Mouse (Mus musculus): ENCODE results near the gene Klhdc8a.

Gene Klhdc8a

GRCm38 (mm10) chr1:132291706-132292105 is 6.7 kb upstream of the Klhdc8a start:
- DNase-seq = no peak

GRCm38 (mm10) chr1:132292318-132293129 is 5.9 kb upstream of the Klhdc8a start:
- peak; percentile 45 for DNase-seq

GRCm38 (mm10) chr1:132295506-132295905 is 2.9 kb upstream of the Klhdc8a start:
- no peak for DNase-seq

GRCm38 (mm10) chr1:132296051-132296450 is 2.4 kb upstream of the Klhdc8a start:
- DNase-seq = no peak

DNA sequence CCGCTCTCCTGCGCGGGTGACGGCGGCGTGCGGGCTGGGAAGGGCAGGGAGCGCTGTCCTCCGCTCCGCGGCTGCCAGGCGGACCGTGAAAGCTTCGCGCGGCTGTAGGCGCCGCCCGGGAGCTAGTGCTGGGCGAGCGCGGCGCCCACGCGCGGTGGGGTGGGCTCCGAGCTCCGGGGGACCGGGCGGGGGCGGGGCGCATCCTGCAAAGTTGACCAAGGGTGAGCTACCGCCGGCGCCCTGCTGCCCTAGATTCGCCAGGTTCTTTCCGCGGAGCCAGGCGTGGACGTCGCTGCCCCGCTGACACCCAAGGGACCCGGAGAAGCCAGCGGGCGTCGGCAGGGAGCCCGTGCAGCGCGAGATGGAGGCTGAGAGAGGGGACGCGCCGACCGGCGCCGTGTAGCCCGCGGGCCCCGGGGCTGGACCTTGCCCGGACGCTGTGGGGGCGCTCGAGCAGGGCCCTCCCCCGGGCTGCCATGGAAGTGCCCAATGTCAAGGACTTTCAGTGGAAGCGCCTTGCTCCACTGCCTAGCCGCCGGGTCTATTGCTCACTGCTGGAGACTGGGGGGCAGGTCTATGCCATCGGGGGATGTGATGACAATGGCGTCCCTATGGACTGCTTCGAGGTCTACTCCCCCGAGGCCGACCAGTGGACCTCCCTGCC is 507 bp downstream of the Klhdc8a start:
- DNase-seq = peak; percentile 50

DNA sequence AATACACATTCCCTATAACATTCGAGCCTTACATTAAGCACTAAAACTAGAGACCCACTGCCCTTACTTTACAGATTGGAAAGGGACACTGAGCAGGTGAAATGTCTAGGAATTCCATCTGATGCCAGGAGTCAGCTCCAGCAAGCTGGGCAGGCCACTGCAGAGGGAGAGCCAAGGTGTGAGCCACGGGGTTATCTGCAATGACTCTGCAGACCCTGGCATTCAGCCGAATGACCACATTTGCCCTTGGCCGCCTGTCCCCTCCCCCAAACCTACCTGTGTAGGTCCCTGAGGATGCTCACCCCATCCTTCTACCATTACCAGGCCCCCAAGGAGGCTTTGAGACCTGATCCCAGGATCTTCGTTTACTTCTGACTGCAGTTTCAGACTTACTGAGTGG is 1.3 kb downstream of the Klhdc8a start:
- DNase-seq = no peak

DNA sequence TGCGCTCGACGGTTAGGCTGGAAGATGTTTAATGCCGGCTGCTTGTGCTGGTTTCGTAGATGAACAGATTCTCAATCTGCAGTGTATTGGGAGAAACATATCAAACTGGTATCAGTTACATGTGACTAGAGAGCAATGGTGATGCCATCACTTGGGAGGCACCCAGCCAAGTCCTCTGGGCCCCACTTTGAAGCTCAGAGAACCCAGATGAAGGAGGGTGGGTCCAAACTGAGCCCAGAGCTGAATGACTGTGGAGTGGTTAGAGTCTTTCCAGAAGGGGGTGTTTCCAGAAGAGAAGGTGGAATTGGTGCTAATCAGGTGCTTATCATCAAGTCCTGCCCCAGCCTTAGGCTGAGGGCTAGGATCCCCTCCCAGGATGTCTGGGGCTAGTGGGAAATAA is 2.8 kb downstream of the Klhdc8a start:
- no peak for DNase-seq

DNA sequence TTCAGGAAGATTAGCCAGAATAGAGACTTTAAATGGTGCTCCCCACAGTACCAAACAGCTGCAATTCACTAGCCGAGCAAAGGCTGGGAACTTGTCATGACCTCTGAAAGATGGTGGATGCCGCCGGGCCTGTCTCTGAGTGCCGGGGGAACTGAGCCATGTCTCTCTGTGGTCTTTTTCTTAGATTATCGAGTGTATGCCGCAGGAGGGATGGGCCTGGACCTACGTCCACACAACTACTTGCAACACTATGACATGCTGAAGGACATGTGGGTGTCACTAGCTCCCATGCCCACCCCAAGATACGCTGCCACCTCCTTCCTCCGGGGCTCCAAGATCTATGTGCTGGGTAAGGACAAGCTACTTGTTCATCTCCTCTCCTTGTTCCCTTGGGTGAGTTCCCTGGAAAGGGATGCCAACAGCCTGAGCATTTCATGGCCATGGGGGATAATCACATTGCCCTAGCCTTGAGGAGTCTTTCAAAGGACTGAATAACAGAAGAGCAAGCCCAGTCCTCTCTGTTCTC is 4.0 kb downstream of the Klhdc8a start:
- no peak for DNase-seq

- DNase-seq = no peak
These were observed 6.3 kb downstream of the Klhdc8a start for GRCm38 (mm10) chr1:132304618-132305214.

GRCm38 (mm10) chr1:132306160-132306559 is 7.7 kb downstream of the Klhdc8a start:
- peak; percentile 60 for DNase-seq

GRCm38 (mm10) chr1:132306808-132307207 is 8.4 kb downstream of the Klhdc8a start:
- DNase-seq = no peak

DNA sequence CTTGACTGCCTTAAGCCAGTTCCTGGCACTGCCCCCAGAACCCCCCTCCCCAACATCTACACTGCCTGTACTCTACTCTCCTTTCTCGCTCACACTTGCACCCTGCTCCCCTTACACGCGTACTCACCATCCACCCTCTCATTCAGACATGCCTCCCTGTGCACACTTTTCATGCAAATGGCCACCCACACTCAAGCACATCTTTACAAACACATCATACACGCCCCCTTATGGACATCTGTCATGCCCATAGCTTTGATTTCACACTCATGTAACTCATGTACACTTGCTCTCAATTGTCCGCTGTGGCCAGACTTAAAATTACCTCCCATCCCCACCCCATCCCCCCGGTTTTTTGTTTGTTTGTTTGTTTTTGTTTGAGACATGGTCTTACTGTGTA is 9.5 kb downstream of the Klhdc8a start:
- DNase-seq = no peak

DNA sequence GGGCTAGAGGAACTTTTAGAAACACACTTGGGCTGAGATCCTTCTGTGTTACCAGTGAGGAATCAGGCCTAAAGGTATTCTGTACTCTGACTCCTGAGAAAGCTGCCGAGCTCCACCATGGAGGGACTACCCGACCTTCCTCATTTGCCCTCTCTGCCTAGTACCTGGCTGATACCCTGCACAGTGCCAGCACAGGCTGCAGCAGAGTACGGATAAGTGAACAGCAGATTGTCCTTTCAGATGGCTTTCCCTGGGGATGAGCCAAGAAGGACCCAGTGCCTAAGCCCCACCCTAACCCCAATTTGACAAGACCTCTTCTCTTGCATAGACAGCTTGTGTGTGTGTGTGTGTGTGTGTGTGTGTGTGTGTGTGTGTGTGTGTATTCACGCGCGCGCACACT is 10.2 kb downstream of the Klhdc8a start:
- no peak for DNase-seq

DNA sequence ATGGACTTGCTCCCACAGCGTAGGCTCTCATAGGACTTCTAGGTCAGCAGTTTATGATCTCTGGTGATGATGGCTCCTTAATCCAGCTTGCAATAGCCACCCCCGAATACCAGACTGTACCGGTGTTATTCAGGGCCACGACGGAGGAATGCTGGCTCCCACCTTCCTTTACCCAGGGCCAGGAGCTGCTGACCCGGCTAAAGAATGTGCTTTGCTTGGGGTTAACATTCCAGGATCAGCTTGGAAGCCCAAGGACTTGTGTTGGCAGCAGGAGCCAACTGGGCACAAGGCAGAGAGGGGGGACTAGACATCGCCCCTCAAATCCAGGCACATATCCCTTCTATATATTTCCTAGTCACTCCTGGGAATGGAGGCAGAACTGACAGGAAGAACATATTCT is 12.3 kb downstream of the Klhdc8a start:
- no peak for DNase-seq

GRCm38 (mm10) chr1:132311174-132311859 is 12.9 kb downstream of the Klhdc8a start:
- DNase-seq = no peak

- DNase-seq = no peak
These were observed 13.6 kb downstream of the Klhdc8a start for GRCm38 (mm10) chr1:132312043-132312442.

GRCm38 (mm10) chr1:132312703-132313102 is 14.3 kb downstream of the Klhdc8a start:
- DNase-seq = peak; percentile 30

DNA sequence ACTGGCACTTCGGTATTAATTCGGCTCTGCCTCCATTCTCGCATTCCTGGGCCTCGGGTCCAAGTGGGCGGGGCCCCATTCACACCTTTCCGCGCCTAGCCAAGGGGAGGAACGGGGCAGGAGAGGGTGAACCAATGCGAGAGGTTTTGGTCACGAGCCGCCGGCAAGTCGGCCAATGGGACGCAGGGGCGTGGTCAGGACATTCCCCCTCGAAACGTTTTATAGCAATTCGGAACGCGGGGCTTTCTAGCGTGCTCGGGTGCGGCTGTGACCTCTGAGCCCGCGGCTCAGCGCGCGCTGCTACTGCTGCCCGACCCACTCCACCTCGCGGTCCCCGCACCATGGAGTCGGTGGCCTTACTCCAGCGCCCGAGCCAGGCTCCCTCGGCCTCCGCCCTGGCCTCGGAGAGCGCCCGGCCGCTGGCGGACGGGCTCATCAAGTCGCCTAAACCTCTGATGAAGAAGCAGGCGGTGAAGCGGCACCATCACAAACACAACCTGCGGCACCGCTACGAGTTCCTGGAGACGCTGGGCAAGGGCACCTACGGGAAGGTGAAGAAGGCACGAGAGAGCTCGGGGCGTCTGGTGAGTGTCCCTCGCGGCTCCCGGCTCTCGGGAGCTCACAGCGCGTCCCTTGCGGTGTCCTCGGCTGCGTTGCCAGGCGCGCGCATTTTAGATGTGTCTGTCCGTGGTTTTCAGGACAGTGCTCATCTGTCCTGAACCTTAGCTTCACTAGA is 17.6 kb downstream of the Klhdc8a start, which contains the start of gene Nuak2:
Gene Nuak2, plus strand, starts transcription at position 238 of the 736 bp plus-strand sequence.
- peak; percentile 74 for DNase-seq

DNA sequence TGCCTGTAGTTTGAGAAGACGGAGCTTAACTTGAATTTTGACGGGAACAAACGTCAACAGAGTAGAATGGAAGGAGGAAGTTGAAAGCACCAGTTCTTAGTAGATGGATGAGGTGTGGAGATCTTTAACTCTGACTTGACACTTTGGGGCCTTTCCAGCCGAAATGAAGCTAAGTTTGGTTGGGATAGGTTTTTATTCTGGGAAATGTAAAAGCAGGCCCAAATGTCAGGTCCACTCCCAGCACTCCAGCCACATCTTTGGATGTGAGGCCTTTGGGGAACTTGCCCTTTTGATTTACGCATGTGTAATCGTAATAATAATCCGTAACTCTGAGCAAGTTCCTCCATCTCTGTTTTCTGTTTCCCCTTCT is 18.2 kb downstream of the Klhdc8a start:
- no peak for DNase-seq

GRCm38 (mm10) chr1:132317413-132317812 is 19.0 kb downstream of the Klhdc8a start:
- DNase-seq = no peak

DNA sequence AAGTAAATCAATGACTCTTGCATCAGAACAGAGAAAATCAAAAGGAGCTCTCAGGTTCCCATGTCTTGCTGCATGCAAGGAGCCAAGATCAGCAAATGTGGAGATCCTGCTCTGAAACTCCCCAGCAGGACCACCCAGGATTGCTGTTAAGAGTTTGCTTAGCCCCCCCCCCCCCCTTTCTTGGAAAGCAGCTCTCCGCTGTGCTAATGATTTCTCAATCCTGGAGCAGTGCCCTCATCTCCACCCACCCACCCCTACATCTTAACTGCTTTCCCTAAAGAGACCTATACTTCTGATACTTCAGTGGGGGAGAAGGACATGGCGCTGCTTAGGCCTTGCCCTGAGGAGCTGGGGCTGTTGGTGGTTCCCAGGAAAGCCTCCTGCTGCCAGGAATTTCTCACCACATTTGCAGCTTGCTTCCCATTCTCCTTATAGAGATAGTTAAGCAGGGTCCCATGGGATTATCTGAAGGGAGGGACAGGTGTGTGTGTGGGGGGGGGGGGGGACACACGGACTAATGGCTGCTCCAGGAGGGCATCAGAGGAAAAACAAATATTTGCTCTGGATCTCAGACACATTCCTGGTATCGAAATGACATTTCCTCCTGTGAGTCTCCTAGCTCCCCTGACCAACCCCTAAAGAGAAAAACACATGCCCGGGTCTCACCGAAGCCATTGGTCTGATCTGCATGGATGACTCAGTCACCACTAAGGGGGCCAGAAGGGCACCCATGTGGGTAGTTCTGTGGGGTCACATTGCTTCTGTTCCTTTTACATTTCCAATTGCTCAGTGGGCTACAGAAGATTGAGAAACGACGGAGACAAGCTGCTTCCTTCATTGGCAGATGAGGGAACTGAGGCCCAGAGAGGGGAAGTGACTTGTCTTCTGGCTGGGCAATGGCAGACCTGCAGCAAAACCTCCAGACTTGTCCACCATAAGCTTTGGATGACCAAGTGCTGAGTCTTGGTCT is 19.8 kb downstream of the Klhdc8a start:
- no peak for DNase-seq

Measured in right cerebral cortex, postnatal 4 days (tissue).